Mouse (Mus musculus): ENCODE data around the gene Ghr. TPM values are rescaled to one million over a fixed set of nuclear protein-coding genes. Genes with fewer than 3 reads are reported as not detected.

The Ghr gene
- polyA plus RNA-seq, 1 experiment from 2014 or later = 72.0 TPM

DNA sequence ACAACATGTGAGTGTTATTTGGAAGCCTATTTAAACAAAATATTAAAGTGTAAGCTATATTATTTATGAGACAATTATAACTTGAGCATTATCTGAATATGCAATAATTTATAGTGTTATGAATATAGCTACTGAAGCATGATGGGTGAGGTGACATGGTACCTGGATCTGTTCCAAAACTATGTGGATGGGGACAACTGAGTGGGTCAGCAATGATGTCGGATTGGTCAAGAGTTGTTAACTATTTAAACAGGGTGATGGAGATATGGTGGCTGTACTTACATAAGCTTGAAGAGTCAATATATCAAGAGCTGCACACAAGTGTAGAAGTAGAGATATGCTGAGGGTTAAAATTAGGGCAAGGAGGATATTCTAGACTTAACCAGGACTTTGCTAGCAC is 70.9 kb downstream of the Ghr start:
- WGBS = 64% methylated on average over 1 of the region's 1 CpGs
- ATAC-seq (replicated peaks; ENCODE audit: low FRiP score) = no peak
- Histone ChIP-seq H3K9ac (no peak overlapping the region), H3K4me2 (no peak overlapping the region), H3K9me3 (replicated peaks) (no peaks in the 10 kb centered on the region), H3K36me3 (no peaks in the 10 kb centered on the region), H3K27ac (no peak overlapping the region), H3K27me3 (no peaks in the 10 kb centered on the region), H3K4me1 (peaks cover 15% of the 10 kb centered on the region; the same call in 1 of the 2 replicates), H3K4me3 (replicated peaks) (no peak overlapping the region)

DNA sequence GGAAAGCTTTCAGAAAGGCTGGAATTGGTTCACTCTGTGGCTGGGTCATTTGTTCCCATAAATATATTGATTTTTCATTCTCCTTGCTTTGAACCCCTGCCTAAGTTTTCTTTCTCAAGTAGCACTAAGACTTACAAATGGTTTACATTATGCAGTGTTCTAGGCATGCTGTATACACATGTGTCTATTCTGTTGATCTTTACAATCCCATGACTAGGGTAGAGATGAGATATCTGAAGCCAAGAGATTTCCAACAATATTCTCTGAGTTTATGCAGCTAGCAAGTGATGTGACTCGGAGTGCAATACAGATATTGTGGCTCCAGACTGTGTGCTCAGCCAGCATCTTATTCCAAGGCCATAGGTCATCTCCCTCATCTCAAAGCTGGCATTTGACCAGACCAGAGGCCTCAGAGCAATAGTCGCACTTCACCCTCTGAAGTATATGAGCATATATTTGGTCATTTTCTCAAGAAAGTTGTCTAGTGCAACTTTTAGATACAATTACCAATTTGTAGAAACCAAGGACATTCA is 71.6 kb downstream of the Ghr start:
- no peak for ATAC-seq (replicated peaks; ENCODE audit: low FRiP score)
- H3K4me1 ChIP-seq = peaks cover 15% of the 10 kb centered on the region; the same call in 1 of the 2 replicates
- no peak overlapping the region for H3K4me3 ChIP-seq (replicated peaks)
- no peak overlapping the region for H3K27ac ChIP-seq
- H3K4me2 ChIP-seq = no peak overlapping the region
- H3K36me3 ChIP-seq = no peaks in the 10 kb centered on the region
- WGBS = 81% methylated on average over 2 of the region's 2 CpGs
- no peaks in the 10 kb centered on the region for H3K27me3 ChIP-seq
- H3K9me3 ChIP-seq (replicated peaks) = no peaks in the 10 kb centered on the region
- no peak overlapping the region for H3K9ac ChIP-seq

DNA sequence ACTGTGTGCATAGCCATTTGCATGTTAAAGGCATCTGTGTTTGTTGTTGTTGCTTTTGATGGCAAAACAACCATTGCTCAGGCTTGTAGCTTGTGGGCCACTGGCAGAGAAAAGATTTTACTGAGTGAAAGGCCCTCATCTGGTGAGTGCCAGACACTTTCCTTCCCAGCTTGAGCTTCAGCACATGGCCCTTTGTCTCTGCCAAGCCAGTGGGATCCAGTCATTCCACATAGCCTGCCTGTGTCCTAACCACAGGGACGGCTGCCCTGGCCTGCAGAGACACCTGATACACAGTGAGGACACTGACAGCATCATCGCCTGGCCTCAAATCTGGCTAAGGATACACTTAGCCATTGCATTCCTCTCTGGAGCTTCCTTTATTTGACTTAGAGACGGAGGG is 74.2 kb downstream of the Ghr start:
- Histone ChIP-seq H3K27me3 (no peaks in the 10 kb centered on the region), H3K9me3 (replicated peaks) (no peaks in the 10 kb centered on the region), H3K36me3 (no peaks in the 10 kb centered on the region), H3K27ac (no peak overlapping the region), H3K4me2 (no peak overlapping the region), H3K9ac (no peak overlapping the region), H3K4me1 (peaks cover 15% of the 10 kb centered on the region; the same call in 1 of the 2 replicates), H3K4me3 (replicated peaks) (no peak overlapping the region)
- ATAC-seq (replicated peaks; ENCODE audit: low FRiP score) = no peak
- WGBS = 66% methylated on average over 3 of the region's 3 CpGs

DNA sequence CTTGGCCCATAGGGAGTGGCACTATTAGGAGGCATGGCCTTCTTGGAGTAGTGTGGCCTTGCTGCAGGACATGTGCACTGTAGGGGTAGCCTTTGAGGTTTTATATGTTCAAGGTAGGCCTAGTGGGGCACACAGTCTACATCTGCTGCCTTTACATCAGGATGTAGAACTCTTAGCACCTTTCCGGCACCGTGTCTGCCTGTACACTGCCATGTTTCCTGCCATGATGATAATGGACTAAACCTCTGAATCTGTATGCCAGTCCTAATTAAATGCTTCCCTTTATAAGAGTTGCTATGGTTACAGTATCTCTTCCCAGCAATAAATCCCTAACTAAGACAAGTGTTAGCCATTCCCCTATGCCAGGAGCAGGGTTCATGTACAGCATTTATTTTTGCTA is 76.0 kb downstream of the Ghr start:
- H3K27me3 ChIP-seq = no peaks in the 10 kb centered on the region
- H3K9ac ChIP-seq = no peak overlapping the region
- H3K36me3 ChIP-seq = no peaks in the 10 kb centered on the region
- peaks cover 15% of the 10 kb centered on the region; the same call in 1 of the 2 replicates for H3K4me1 ChIP-seq
- 90% methylated on average over 2 of the region's 2 CpGs for WGBS
- no peaks in the 10 kb centered on the region for H3K9me3 ChIP-seq (replicated peaks)
- no peak overlapping the region for H3K4me3 ChIP-seq (replicated peaks)
- no peak overlapping the region for H3K27ac ChIP-seq
- no peak for ATAC-seq (replicated peaks; ENCODE audit: low FRiP score)
- H3K4me2 ChIP-seq = no peak overlapping the region

DNA sequence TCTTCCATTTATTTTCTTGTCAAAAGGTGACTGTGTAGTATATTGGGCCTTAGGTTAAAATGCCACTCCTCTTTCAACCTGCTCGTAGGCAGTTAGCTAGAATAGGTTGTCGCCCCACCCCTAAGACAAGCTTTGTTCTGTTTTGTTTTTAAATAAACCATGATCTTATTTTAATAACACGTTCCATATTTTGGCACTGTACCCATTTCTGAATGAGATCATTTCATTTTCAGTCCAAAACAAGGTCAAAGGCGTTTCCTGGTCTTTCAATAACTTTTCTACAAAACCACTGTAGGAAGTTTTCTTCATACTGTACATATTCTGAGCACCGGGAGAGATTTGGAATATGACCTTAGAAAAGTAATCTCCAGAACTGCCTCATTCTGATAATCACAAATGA is 78.6 kb downstream of the Ghr start:
- Histone ChIP-seq H3K9ac (no peak overlapping the region), H3K4me1 (peaks cover 15% of the 10 kb centered on the region; the same call in 1 of the 2 replicates), H3K27me3 (no peaks in the 10 kb centered on the region), H3K36me3 (no peaks in the 10 kb centered on the region), H3K27ac (no peak overlapping the region), H3K4me3 (replicated peaks) (no peak overlapping the region), H3K4me2 (no peak overlapping the region), H3K9me3 (replicated peaks) (no peaks in the 10 kb centered on the region)
- 85% methylated on average over 5 of the region's 5 CpGs for WGBS
- no peak for ATAC-seq (replicated peaks; ENCODE audit: low FRiP score)

DNA sequence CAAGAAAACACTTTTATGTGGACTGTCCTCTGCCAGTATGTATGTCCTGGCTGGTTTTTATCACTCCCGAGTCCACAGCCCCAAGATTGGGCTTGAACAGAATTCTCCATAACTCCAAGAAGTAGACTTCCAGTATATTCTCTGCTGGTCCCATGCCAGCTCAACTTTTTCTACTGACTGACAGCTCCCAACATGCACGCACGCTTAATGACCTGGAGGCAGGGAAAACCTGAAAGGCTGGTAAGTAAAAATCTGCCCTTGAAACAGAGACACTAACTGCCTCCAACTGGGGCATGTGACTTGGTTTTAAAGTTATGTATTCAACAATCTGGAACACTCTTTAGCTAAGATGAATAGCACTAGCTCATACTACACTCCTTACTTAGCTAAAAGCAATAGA is 81.6 kb downstream of the Ghr start:
- Histone ChIP-seq H3K27ac (no peak overlapping the region), H3K4me1 (0 out of 2 replicates have a peak, but pooled peaks cover 2% of the 10 kb centered on the region), H3K27me3 (no peaks in the 10 kb centered on the region), H3K4me3 (replicated peaks) (no peak overlapping the region), H3K4me2 (no peak overlapping the region), H3K9ac (no peak overlapping the region), H3K9me3 (replicated peaks) (no peaks in the 10 kb centered on the region), H3K36me3 (no peaks in the 10 kb centered on the region)
- 68% methylated on average over 3 of the region's 3 CpGs for WGBS
- ATAC-seq (replicated peaks; ENCODE audit: low FRiP score) = no peak

DNA sequence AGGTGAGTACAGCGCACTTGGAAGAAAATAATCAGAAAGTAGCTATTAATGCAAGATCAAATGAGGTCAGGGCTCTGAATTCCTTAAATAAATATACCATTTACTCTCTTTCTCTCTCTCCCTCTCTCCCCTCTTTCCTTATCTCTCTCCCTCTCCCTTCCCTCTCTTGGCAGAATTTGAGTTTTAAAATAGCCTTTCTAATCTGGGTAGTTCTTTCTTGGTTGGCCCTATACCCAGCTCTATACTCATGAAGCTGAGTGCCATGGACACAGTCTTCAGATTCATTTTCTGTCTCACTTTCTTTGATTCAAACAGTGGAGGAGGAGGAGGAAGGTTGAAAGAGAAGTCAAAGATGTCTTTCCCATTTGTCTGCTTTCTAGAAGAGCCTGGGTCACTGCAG is 84.3 kb downstream of the Ghr start:
- 0 out of 2 replicates have a peak, but pooled peaks cover 2% of the 10 kb centered on the region for H3K4me1 ChIP-seq

DNA sequence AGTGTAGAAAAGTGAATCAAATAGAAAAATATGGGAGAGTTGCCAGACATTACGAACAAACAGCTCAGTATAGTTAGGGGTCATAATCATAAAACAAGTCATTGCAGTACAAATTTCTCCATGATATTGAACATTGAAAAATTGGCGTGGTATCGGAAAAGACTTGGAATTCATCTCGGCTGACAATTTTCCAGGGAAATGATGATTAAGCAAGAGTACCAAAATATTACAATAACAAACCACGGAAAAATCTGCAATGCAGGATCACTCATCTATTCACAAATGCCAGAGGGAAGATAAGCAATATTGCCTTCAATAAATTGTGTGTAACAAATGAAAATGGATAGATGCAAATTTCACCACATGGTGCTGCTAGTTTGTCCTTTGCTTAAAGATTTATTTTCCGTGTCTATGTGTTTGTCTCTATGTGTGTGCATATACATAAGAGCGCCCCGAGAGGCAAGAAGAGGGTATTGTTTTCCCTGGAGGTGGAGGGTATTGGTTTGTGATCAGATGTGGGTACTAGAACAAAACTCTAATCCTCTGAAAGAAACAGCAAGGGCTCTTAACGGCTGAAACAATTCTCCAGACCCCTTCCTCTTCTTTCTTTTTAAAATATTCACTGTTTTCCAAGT is 85.2 kb downstream of the Ghr start:
- ATAC-seq (replicated peaks; ENCODE audit: low FRiP score) = no peak
- H3K27me3 ChIP-seq = no peaks in the 10 kb centered on the region
- WGBS = 85% methylated on average over 9 of the region's 9 CpGs

More for the DNA sequence above, 84.3 kb downstream of the Ghr start:
- H3K4me2 ChIP-seq = no peak overlapping the region
- no peak overlapping the region for H3K27ac ChIP-seq
- H3K36me3 ChIP-seq = no peaks in the 10 kb centered on the region
- no peak for ATAC-seq (replicated peaks; ENCODE audit: low FRiP score)
- H3K4me3 ChIP-seq (replicated peaks) = no peak overlapping the region
- WGBS = 87% methylated on average over 1 of the region's 1 CpGs
- no peaks in the 10 kb centered on the region for H3K9me3 ChIP-seq (replicated peaks)
- H3K27me3 ChIP-seq = no peaks in the 10 kb centered on the region
- H3K9ac ChIP-seq = no peak overlapping the region

DNA sequence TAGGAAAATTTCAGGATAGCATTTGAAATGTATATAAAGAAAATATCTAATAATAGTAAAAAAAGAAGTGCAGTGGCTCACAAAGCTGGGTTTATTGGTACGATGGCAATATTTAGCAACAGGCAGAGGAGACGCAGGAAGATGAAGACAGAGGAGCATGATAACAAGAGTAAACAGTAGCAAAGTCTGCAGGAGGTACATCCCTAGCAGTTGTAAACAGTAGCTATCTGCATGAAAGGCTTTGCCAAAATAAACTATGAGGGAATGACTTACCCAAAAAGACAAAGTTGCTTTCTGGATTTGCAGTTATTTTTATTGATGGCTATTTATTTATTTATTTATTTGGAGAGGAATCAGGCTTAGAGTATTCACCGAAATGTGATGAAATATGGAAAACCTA is 92.4 kb downstream of the Ghr start:
- Histone ChIP-seq H3K4me3 (replicated peaks) (no peak overlapping the region), H3K27me3 (no peaks in the 10 kb centered on the region), H3K4me2 (no peak overlapping the region), H3K36me3 (no peaks in the 10 kb centered on the region), H3K9ac (no peak overlapping the region), H3K27ac (no peak overlapping the region), H3K4me1 (0 out of 2 replicates have a peak, but pooled peaks cover 4% of the 10 kb centered on the region), H3K9me3 (replicated peaks) (no peaks in the 10 kb centered on the region)
- WGBS = 82% methylated on average over 3 of the region's 3 CpGs
- no peak for ATAC-seq (replicated peaks; ENCODE audit: low FRiP score)

More for the DNA sequence above, 85.2 kb downstream of the Ghr start:
- Histone ChIP-seq H3K36me3 (no peaks in the 10 kb centered on the region), H3K4me2 (no peak overlapping the region), H3K4me3 (replicated peaks) (no peak overlapping the region), H3K9me3 (replicated peaks) (no peaks in the 10 kb centered on the region), H3K9ac (no peak overlapping the region), H3K27ac (no peak overlapping the region), H3K4me1 (0 out of 2 replicates have a peak, but pooled peaks cover 2% of the 10 kb centered on the region)

DNA sequence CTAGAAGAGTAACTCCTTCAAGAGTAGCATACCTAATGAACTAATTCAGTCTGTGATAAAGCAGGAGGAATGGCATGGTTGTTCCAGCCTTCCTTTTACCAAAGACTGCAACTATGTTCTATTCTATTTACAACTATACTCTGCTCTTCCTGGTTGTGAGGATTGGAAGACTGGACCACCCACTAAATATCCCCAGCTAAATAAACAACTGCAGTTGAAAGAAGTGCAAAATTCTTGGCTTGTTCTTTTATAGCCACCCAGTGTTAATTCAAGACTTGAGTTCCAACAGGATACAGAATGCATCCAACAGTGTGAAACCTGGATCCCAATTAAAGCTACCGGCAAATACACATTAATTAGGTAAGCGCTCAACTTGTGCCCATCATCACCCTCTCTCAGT is 93.3 kb downstream of the Ghr start:
- H3K4me1 ChIP-seq = 0 out of 2 replicates have a peak, but pooled peaks cover 4% of the 10 kb centered on the region
- ATAC-seq (replicated peaks; ENCODE audit: low FRiP score) = no peak
- H3K36me3 ChIP-seq = no peaks in the 10 kb centered on the region
- H3K4me2 ChIP-seq = no peak overlapping the region
- no peaks in the 10 kb centered on the region for H3K9me3 ChIP-seq (replicated peaks)
- H3K9ac ChIP-seq = no peak overlapping the region
- no peak overlapping the region for H3K27ac ChIP-seq
- no peak overlapping the region for H3K4me3 ChIP-seq (replicated peaks)
- WGBS = 84% methylated on average over 2 of the region's 2 CpGs
- no peaks in the 10 kb centered on the region for H3K27me3 ChIP-seq

DNA sequence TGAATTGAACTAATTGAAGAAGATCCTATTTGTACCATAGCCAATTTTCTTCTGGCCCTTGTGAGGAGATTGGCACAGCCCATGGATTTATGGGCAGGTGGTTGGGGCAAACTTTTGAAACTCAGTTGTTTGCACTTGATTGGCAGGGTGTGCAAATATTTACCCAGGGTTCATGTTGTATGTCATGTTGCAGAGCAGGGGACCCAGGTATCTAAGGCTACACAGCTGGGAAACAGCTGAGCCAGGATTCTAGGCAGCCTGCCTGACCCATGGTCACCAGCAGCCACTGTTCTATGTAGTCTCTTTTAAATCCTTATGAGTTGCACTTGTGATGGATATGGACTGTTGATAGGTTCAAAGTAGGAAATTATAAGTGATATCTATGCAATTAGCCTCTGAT is 94.1 kb downstream of the Ghr start:
- Histone ChIP-seq H3K9me3 (replicated peaks) (no peaks in the 10 kb centered on the region), H3K36me3 (no peaks in the 10 kb centered on the region), H3K27ac (no peak overlapping the region), H3K27me3 (no peaks in the 10 kb centered on the region), H3K4me3 (replicated peaks) (no peak overlapping the region), H3K4me1 (0 out of 2 replicates have a peak, but pooled peaks cover 4% of the 10 kb centered on the region), H3K4me2 (no peak overlapping the region), H3K9ac (no peak overlapping the region)
- ATAC-seq (replicated peaks; ENCODE audit: low FRiP score) = no peak

DNA sequence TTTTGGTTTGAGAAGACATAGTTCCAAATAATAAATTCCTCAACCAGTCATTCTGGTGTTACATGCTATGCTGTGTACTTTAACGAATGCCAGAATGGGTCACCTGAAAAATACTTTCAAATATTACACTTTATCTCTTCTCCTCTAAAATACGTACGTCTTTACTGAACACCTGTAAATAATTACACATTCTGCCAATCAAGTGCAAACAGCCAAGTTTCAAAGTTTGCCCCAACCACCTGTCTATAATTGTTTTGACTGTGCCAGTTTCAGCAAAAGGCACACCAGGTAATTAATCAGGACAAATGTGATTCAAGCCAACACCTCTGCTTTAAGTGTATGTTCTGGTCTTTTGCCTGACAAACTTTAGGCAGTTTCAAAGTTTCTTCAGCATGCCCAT is 94.7 kb downstream of the Ghr start:
- H3K36me3 ChIP-seq = no peaks in the 10 kb centered on the region
- H3K9me3 ChIP-seq (replicated peaks) = no peaks in the 10 kb centered on the region
- H3K27ac ChIP-seq = no peak overlapping the region
- ATAC-seq (replicated peaks; ENCODE audit: low FRiP score) = no peak
- 0 out of 2 replicates have a peak, but pooled peaks cover 4% of the 10 kb centered on the region for H3K4me1 ChIP-seq
- H3K9ac ChIP-seq = no peak overlapping the region
- no peak overlapping the region for H3K4me3 ChIP-seq (replicated peaks)
- no peaks in the 10 kb centered on the region for H3K27me3 ChIP-seq
- 83% methylated on average over 3 of the region's 3 CpGs for WGBS
- H3K4me2 ChIP-seq = no peak overlapping the region

DNA sequence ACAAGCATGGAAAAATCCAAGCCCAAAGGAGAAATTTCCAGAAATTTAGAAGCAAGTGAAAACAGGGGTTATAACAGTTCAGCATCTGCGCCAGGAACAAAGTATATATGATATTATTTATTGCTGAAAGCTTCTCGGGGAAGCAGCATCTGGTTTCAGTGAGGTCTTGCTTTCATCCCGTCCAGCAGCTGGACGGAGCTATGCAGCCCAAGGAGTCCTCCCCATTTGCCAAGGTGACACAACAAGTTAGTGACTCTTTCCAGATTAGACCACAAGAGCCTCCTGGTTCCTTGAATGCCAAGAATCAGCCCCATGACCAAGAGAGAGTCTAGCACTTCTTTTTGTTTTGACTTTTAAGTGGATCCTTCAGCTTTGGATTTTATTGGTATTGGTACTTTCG is 96.6 kb downstream of the Ghr start:
- 51% methylated on average over 5 of the region's 5 CpGs for WGBS
- no peaks in the 10 kb centered on the region for H3K36me3 ChIP-seq
- no peak overlapping the region for H3K27ac ChIP-seq
- no peak overlapping the region for H3K4me2 ChIP-seq
- no peaks in the 10 kb centered on the region for H3K27me3 ChIP-seq
- H3K9ac ChIP-seq = no peak overlapping the region
- no peak for ATAC-seq (replicated peaks; ENCODE audit: low FRiP score)
- H3K4me1 ChIP-seq = 0 out of 2 replicates have a peak, but pooled peaks cover 4% of the 10 kb centered on the region
- no peaks in the 10 kb centered on the region for H3K9me3 ChIP-seq (replicated peaks)
- no peak overlapping the region for H3K4me3 ChIP-seq (replicated peaks)

Data from kidney, embryonic 15.5 days (tissue).